Mouse (Mus musculus) bone marrow, adult 2 months (tissue): Measurements from ENCODE around the gene Grin2b. TPM values are rescaled to one million over a fixed set of nuclear protein-coding genes. Genes with fewer than 3 reads are reported as not detected.
"Not testable (repeated sequence)": the region's sequence is repeated elsewhere in the genome, so short reads cannot be mapped to it uniquely, and the experiment has no call there.

Experiments
- H3K27ac ChIP-seq: fragments of 200-500 bp; 2 replicates; pipeline ENCODE4 v1.5.1; 2012; ENCODE audit warnings: low read depth, mild to moderate bottlenecking, control low read depth, inconsistent platforms, low read length; ENCODE audit not compliant: control insufficient read depth, poor library complexity, insufficient read depth
- H3K4me1 ChIP-seq: fragments of 200-500 bp; 2 replicates; pipeline ENCODE4 v1.6.1; 2011; ENCODE audit warnings: low read length; ENCODE audit not compliant: control insufficient read depth, insufficient read depth
- H3K4me3 ChIP-seq: fragments of 200-500 bp; replicated peaks from 2 replicates; pipeline ENCODE3; 2011; ENCODE audit warnings: mild to moderate bottlenecking, low read depth, low read length, control low read depth; ENCODE audit not compliant: control insufficient read depth
- CTCF ChIP-seq: fragments of 200-500 bp; IDR thresholded peaks from 2 replicates; pipeline ENCODE4 v1.5.1; 2011; ENCODE audit warnings: low read length, control low read depth; ENCODE audit not compliant: control insufficient read depth, insufficient read depth
- POLR2A ChIP-seq: fragments of 200-500 bp; IDR thresholded peaks from 2 replicates; pipeline ENCODE4 v1.6.1; 2011; ENCODE audit warnings: low read depth, mild to moderate bottlenecking, control low read depth, low read length, borderline replicate concordance; ENCODE audit not compliant: control insufficient read depth
- WGBS: fragments of 180-500 bp; shearing (Covaris S2); methylation state at CpG from one replicate; pipeline ENCODE4 v1.1.7; 2018; 5-methylcytosine and 5-hydroxymethylcytosine counted together
- polyA plus RNA-seq: library from polyadenylated mRNA; stranded (reverse); fragments of >200 nt; gene quantifications from 2 replicates; pipeline ENCODE4 v1.2.4, GENCODE M21; 2011; ENCODE audit warnings: low replicate concordance; ENCODE audit not compliant: missing spikeins, insufficient read depth, insufficient read length

The Grin2b gene
- polyA plus RNA-seq, 1 experiment, result 0.10 TPM

DNA sequence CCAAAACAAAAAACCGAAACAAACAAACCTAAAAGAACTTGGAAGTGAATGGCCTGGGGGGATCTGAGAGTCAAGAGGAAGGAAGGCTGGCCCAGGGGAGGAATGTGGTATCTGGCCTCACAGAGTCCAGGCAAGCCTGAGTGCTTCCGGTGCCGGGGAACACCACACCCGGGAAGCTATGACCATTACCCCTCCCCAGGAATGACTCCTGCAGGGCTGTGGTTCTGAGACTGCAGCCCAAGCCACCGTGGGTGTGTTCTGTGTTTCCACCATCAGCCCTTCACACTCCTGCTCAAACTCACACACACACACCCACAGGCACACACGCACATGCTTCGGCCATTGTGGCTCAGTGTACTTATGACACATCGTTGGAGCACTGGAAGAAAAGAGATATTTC, 459.6 kb downstream of the Grin2b start:
- Histone ChIP-seq H3K4me3 (no peak overlapping the region), H3K27ac (no peak overlapping the region), H3K4me1 (no peaks in the 10 kb centered on the region)
- TF ChIP-seq CTCF, result no peak
- no peak for TF ChIP-seq POLR2A
- 56% methylated on average over 8 of the region's 8 CpGs for WGBS

DNA sequence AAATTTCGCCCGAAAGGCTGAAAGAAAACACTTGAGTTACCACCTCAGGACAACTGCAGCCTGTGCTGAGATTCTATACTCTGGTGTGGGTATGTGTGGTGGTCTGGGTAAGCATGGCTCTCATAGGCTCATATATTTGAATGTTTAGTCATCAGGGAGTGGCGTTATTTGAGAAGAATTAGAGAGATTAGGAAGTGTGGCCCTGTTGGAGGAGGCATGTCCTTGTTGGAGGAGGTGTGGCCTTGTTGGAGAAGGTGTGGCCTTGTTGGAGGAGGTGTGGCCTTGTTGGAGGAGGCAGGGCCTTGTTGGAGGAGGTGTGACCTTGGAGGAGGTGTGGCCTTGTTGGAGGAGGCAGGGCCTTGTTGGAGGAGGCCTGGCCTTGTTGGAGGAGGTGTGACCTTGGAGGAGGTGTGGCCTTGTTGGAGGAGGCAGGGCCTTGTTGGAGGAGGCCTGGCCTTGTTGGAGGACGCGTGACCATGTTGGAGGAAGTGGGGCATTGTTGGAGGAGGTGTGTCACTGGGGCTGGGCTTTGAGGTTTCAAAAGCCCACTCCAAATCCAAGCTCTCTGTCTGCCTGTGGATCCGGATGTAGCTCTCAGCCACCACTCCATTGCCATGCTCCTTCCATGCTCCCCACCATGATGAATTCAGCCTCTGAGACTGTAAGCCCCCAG, 466.3 kb downstream of the Grin2b start:
- not testable (repeated sequence) for H3K4me1 ChIP-seq, H3K27ac ChIP-seq, H3K4me3 ChIP-seq
- WGBS, result 80% methylated on average over 6 of the region's 6 CpGs

GRCm38 (mm10) chr6:135703655-135704054, 469.7 kb downstream of the Grin2b start:
- TF ChIP-seq POLR2A (no peak), CTCF (no peak)
- no peaks in the 10 kb centered on the region for H3K4me1 ChIP-seq
- no peak overlapping the region for H3K27ac ChIP-seq
- 73% methylated on average over 2 of the region's 2 CpGs for WGBS
- no peak overlapping the region for H3K4me3 ChIP-seq

GRCm38 (mm10) chr6:135701361-135701760, 471.9 kb downstream of the Grin2b start:
- no peak overlapping the region for H3K27ac ChIP-seq
- 81% methylated on average over 3 of the region's 3 CpGs for WGBS

DNA sequence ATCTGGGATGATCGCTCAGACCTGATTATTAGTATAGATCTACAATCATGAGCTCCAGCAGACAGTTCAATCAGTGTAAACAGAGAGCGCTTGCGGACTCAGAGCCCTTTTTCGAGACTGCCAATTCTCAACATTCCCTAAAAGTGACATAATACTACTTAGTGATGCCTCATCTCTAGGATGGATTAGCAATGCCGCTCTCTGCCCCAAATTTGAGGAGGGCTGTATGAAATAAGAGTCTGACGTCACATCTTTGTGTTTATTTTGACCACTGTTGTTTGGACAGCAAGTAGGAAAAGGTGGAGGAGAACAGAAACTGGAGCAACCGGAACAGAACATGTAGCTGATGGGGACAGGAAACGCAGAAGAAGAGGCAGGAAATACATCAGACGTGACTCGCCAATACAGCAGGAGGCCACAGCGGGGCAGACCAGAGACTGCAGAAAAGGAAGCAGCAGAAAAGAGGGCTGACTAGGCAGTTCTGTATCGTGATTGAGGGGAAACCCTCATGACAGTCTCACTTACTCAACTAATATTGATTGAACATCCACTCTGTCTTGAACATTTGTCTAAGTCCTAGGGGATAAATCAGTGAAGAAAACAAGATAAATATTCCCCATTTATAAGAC, 472.5 kb downstream of the Grin2b start:
- no peak overlapping the region for H3K27ac ChIP-seq
- WGBS, result 42% methylated on average over 12 of the region's 12 CpGs
- no peak for TF ChIP-seq CTCF
- no peaks in the 10 kb centered on the region for H3K4me1 ChIP-seq
- no peak overlapping the region for H3K4me3 ChIP-seq

More at GRCm38 (mm10) chr6:135701361-135701760, 471.9 kb downstream of the Grin2b start:
- Histone ChIP-seq H3K4me3 (no peak overlapping the region), H3K4me1 (no peaks in the 10 kb centered on the region)
- TF ChIP-seq POLR2A (no peak), CTCF (no peak)

- TF ChIP-seq POLR2A (no peak), CTCF (no peak)
- no peaks in the 10 kb centered on the region for H3K4me1 ChIP-seq
- H3K4me3 ChIP-seq, result no peak overlapping the region
- WGBS, result 82% methylated on average over 9 of the region's 9 CpGs
- H3K27ac ChIP-seq, result no peak overlapping the region
Observed at GRCm38 (mm10) chr6:135692533-135692932, 480.8 kb downstream of the Grin2b start.

- WGBS, result 82% methylated on average over 7 of the region's 7 CpGs
- Histone ChIP-seq H3K27ac (no peak overlapping the region), H3K4me1 (no peaks in the 10 kb centered on the region), H3K4me3 (no peak overlapping the region)
- no peak for TF ChIP-seq CTCF
- TF ChIP-seq POLR2A, result no peak
Observed at GRCm38 (mm10) chr6:135691561-135691960, 481.8 kb downstream of the Grin2b start.

- WGBS, result 83% methylated on average over 9 of the region's 9 CpGs
- Histone ChIP-seq H3K4me1 (no peaks in the 10 kb centered on the region), H3K27ac (no peak overlapping the region), H3K4me3 (no peak overlapping the region)
- no peak for TF ChIP-seq POLR2A
- no peak for TF ChIP-seq CTCF
Observed at GRCm38 (mm10) chr6:135687926-135688325, 485.4 kb downstream of the Grin2b start.

- Histone ChIP-seq H3K27ac (no peak overlapping the region), H3K4me1 (no peaks in the 10 kb centered on the region), H3K4me3 (no peak overlapping the region)
- no peak for TF ChIP-seq POLR2A
- TF ChIP-seq CTCF, result no peak
- WGBS, result 60% methylated on average over 2 of the region's 2 CpGs
Observed at GRCm38 (mm10) chr6:135684206-135684605, 489.1 kb downstream of the Grin2b start.

DNA sequence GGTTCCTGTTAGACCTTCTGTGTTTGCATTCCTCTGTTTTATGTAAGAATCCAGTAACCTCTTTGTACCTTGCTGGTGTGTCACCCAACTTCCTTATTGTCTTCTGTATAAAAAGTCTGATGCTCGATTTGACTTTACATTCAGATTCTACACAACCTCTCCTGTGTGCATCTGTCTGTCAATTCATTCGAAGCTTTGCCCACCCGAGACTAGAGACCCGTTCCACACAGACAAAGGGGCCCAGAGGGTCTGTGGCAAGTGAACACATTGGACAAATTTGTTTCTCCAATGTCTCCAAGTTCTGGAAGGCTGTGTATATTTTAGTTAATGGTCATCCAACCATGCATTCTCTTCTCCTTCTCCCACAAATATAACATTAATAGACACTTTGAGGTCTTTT, 491.9 kb downstream of the Grin2b start:
- 69% methylated on average over 4 of the region's 4 CpGs for WGBS
- not testable (repeated sequence) for H3K4me1 ChIP-seq, H3K27ac ChIP-seq, H3K4me3 ChIP-seq
